8 mouse cellular contexts compared by ENCODE assay signal in the genomic region with DNA sequence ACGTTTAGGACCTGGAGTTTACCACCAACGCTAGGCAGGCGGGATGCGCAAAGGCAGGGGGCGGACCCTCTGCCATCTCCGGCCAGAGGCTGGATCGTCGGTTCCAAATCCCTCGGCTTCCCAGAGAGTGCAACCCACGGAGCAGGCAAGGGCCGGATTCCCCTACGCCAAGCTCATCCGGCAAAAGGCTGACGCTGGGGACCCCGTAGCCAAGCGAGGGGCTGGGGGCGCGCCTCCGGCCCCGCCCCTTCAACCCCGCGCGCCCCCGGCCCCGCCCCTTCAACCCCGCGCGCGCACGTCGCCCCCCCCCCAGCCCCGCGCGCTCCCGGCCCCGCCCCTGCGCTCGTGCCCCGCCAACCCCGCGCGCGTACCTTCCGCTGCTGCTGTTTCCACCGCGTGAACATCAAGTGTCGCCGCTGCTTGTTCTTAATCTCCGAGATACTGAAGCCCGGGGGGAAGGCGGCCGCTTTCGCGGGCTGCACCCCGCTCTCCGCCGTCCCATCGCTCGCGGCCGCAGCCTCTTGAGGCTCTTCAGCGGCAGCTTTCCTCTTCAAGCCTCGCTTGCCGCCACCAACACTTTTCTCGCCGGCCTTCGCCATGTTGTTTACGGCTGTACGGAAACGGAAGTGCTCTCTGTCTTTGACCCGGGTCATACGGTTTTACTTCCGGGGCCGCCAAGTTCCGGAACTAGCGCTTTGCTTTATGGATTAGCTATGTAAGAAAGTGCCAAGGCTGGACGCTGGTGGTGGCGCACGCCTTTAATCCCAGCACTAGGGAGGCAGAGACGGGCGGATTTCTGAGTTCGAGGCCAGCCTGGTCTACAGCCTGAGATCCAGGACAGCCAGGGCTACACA. TPM values are rescaled to one million over a fixed set of nuclear protein-coding genes. Genes with fewer than 3 reads are reported as not detected.
A peak's percentile ranks its signal among the peaks of the same experiment; 100 is the strongest.
DNase-seq lines count a peak whose midpoint lies in the region; ATAC-seq and TF ChIP-seq lines count a peak whose summit lies in the region.

TSS of gene Rpf1 (minus strand) at position 632 of the 854 bp plus-strand sequence.

- peak within 1 kb of the TSS; percentile 92 for H3K9ac ChIP-seq in heart, embryonic 15.5 days
- H3K9ac ChIP-seq in liver, embryonic 14.5 days (replicated peaks), result peak within 1 kb of the TSS; percentile 89
- H3K9ac ChIP-seq in neural tube, embryonic 11.5 days (ENCODE audit: low read length), result peak within 1 kb of the TSS; percentile 94
- H3K9ac ChIP-seq in stomach, postnatal 0 days (ENCODE audit: low read length), result peak within 1 kb of the TSS; percentile 86

- TF ChIP-seq CTCF in liver, embryonic 14.5 days (IDR thresholded peaks at IDR 0.05; ENCODE audit: low read depth), result no peak
- TF ChIP-seq CTCF in stomach, postnatal 0 days (IDR thresholded peaks at IDR 0.05; ENCODE audit: low read depth), result peak; percentile 19; the same call in 1 of the 2 replicates

- no peaks in the 10 kb centered on the region for H3K9me3 ChIP-seq in forebrain, embryonic 10.5 days
- no peaks in the 10 kb centered on the region for H3K9me3 ChIP-seq in heart, embryonic 15.5 days (replicated peaks)
- no peaks in the 10 kb centered on the region for H3K9me3 ChIP-seq in liver, embryonic 14.5 days (ENCODE audit: control insufficient read depth, low read length)
- no peaks in the 10 kb centered on the region for H3K9me3 ChIP-seq in neural tube, embryonic 11.5 days (ENCODE audit: control insufficient read depth, low read length)
- no peaks in the 10 kb centered on the region for H3K9me3 ChIP-seq in stomach, postnatal 0 days (ENCODE audit: control insufficient read depth, low read length)

- peak within 1 kb of the TSS; percentile 98 for H3K27ac ChIP-seq in forebrain, embryonic 10.5 days
- peak within 1 kb of the TSS; percentile 99 for H3K27ac ChIP-seq in heart, embryonic 15.5 days
- peak within 1 kb of the TSS; percentile 89 for H3K27ac ChIP-seq in liver, embryonic 14.5 days
- peak within 1 kb of the TSS; percentile 92 for H3K27ac ChIP-seq in neural tube, embryonic 11.5 days (ENCODE audit: low read depth, low read length)
- peak within 1 kb of the TSS; percentile 99 for H3K27ac ChIP-seq in stomach, postnatal 0 days (replicated peaks)

- no peaks in the 10 kb centered on the region for H3K27me3 ChIP-seq in forebrain, embryonic 10.5 days (ENCODE audit: poor library complexity, severe bottlenecking)
- no peaks in the 10 kb centered on the region for H3K27me3 ChIP-seq in heart, embryonic 15.5 days
- H3K27me3 ChIP-seq in liver, embryonic 14.5 days (ENCODE audit: control insufficient read depth, insufficient read depth, low read length), result no peaks in the 10 kb centered on the region
- no peaks in the 10 kb centered on the region for H3K27me3 ChIP-seq in neural tube, embryonic 11.5 days (ENCODE audit: control insufficient read depth, insufficient read depth, low read length)
- H3K27me3 ChIP-seq in stomach, postnatal 0 days (ENCODE audit: control insufficient read depth, insufficient read depth, low read length), result no peaks in the 10 kb centered on the region

- ATAC-seq in heart, embryonic 15.5 days (replicated peaks; ENCODE audit: insufficient number of reproducible peaks, insufficient read depth, low FRiP score, low read depth), result peak; percentile 92
- ATAC-seq in liver, embryonic 14.5 days (ENCODE audit: insufficient read depth), result peak; percentile 95
- ATAC-seq in neural tube, embryonic 11.5 days (ENCODE audit: insufficient read depth, low FRiP score, low TSS enrichment), result peak; percentile 95
- ATAC-seq in stomach, postnatal 0 days (ENCODE audit: low FRiP score, low TSS enrichment), result peak; percentile 97

- TF ChIP-seq EP300 in liver, embryonic 14.5 days (IDR thresholded peaks at IDR 0.05; ENCODE audit: low read depth), result peak; percentile 41
- no peak for TF ChIP-seq EP300 in stomach, postnatal 0 days (optimal IDR thresholded peaks at IDR 0.05)

- peak within 1 kb of the TSS; percentile 78 for H3K4me3 ChIP-seq in forebrain, embryonic 10.5 days
- H3K4me3 ChIP-seq in heart, embryonic 15.5 days, result peak within 1 kb of the TSS; percentile 92
- peak within 1 kb of the TSS; percentile 92 to 96 for H3K4me3 ChIP-seq in liver, embryonic 14.5 days (ENCODE audit: insufficient read depth in 1 of 2, low read depth in 2 of 2, low read length in 2 of 2)
- peak within 1 kb of the TSS; percentile 68 for H3K4me3 ChIP-seq in neural tube, embryonic 11.5 days (ENCODE audit: low read depth, low read length)
- peak within 1 kb of the TSS; percentile 85 for H3K4me3 ChIP-seq in stomach, postnatal 0 days (ENCODE audit: low read depth, low read length)

- DNase-seq in CD8-positive naive resting alpha-beta T cell, adult 2 months (ENCODE audit: low read depth in 2 of 2, low spot score in 2 of 2), result peak; percentile 82 to 83
- DNase-seq in c-Kit-positive CD71-negative TER-119-negative erythroid progenitor cells, embryonic 14.5 days (ENCODE audit: low read depth), result peak; percentile 85
- DNase-seq in forebrain, embryonic 10.5 days (ENCODE audit: extremely low spot score, low spot score), result peak; percentile 92
- peak; percentile 94 to 95 for DNase-seq in kidney, postnatal 25 days
- peak; percentile 83 to 88 (median 84) for DNase-seq in liver, embryonic 14.5 days (ENCODE audit: low read depth in 3 of 3, low spot score in 3 of 3)
- DNase-seq in neural tube, embryonic 11.5 days (ENCODE audit: low spot score), result peak; percentile 91
- peak; percentile 87 for DNase-seq in stomach, postnatal 0 days (ENCODE audit: low spot score)

- H3K4me2 ChIP-seq in heart, embryonic 15.5 days, result peak within 1 kb of the TSS; percentile 86
- peak within 1 kb of the TSS; percentile 94 for H3K4me2 ChIP-seq in liver, embryonic 14.5 days (ENCODE audit: low read depth)
- peak within 1 kb of the TSS; percentile 73 for H3K4me2 ChIP-seq in neural tube, embryonic 11.5 days (ENCODE audit: low read depth)
- H3K4me2 ChIP-seq in stomach, postnatal 0 days (replicated peaks; ENCODE audit: low read depth), result peak within 1 kb of the TSS; percentile 71

- peaks cover 14% of the 10 kb centered on the region for H3K4me1 ChIP-seq in forebrain, embryonic 10.5 days
- H3K4me1 ChIP-seq in heart, embryonic 15.5 days (replicated peaks), result peaks cover 11% of the 10 kb centered on the region
- peaks cover 4 to 8% of the 10 kb centered on the region in 2 experiments; a peak in 3 of 4 replicates for H3K4me1 ChIP-seq in liver, embryonic 14.5 days (replicated peaks; ENCODE audit: control insufficient read depth in 2 of 2, insufficient read depth in 2 of 2, low read length in 1 of 2)
- H3K4me1 ChIP-seq in neural tube, embryonic 11.5 days (ENCODE audit: control insufficient read depth, insufficient read depth, low read length), result peaks cover 3% of the 10 kb centered on the region; the same call in 1 of the 2 replicates
- no peaks in the 10 kb centered on the region for H3K4me1 ChIP-seq in stomach, postnatal 0 days (replicated peaks; ENCODE audit: control insufficient read depth, insufficient read depth)

- under 1% methylated on average over 64 of the region's 82 CpGs for WGBS in forebrain, embryonic 10.5 days
- under 1% methylated on average over 64 of the region's 82 CpGs for WGBS in heart, embryonic 15.5 days
- WGBS in liver, embryonic 14.5 days (ENCODE audit: insufficient replicate concordance), result under 1% methylated on average over 60 of the region's 82 CpGs
- under 1% methylated on average over 52 of the region's 82 CpGs for WGBS in neural tube, embryonic 11.5 days
- WGBS in stomach, postnatal 0 days, result under 1% methylated on average over 54 of the region's 82 CpGs

- peaks cover 32% of the 10 kb centered on the region for H3K36me3 ChIP-seq in forebrain, embryonic 10.5 days (replicated peaks)
- H3K36me3 ChIP-seq in heart, embryonic 15.5 days, result peaks cover 18% of the 10 kb centered on the region
- peaks cover 16% of the 10 kb centered on the region for H3K36me3 ChIP-seq in liver, embryonic 14.5 days (replicated peaks; ENCODE audit: control insufficient read depth, insufficient read depth, low read depth)
- peaks cover 4% of the 10 kb centered on the region for H3K36me3 ChIP-seq in neural tube, embryonic 11.5 days (ENCODE audit: control insufficient read depth, insufficient read depth, low read length)
- peaks cover 5% of the 10 kb centered on the region; the same call in 1 of the 2 replicates for H3K36me3 ChIP-seq in stomach, postnatal 0 days (ENCODE audit: control insufficient read depth, insufficient read depth, low read length)

RNA-seq across cellular contexts. Expression of gene Rpf1, which starts in this region (rescaled TPM):
- polyA plus RNA-seq in forebrain, embryonic 10.5 days (2016; fragmentation: Nextera tagmentation; extraction: Ambion mirVana), result 68.2 and 70.5 TPM in 2 replicates
- polyA plus RNA-seq in heart, embryonic 15.5 days (2015; fragmentation: Nextera tagmentation; extraction: Ambion mirVana), result 33.6 and 35.5 TPM in 2 replicates
- polyA plus RNA-seq in liver, embryonic 14.5 days (2012; rRNA removed), result 13.5 and 20.6 TPM in 2 replicates
- 32.4 and 32.7 TPM in 2 replicates for polyA plus RNA-seq in liver, embryonic 14.5 days (2014; fragmentation: Nextera tagmentation; extraction: Ambion mirVana)
- 65.1 and 69.8 TPM in 2 replicates for polyA plus RNA-seq in neural tube, embryonic 11.5 days (2014; fragmentation: Nextera tagmentation; extraction: Ambion mirVana)
- polyA plus RNA-seq in stomach, postnatal 0 days (2015; fragmentation: Nextera tagmentation; extraction: Ambion mirVana), result 30.8 and 31.2 TPM in 2 replicates

Comparison
In these comparisons a context has a peak if more than half of its experiments do, and no peak if none do; other contexts are left out.
1. Peak in every context shown above with its lines: DNase-seq, ATAC-seq, H3K4me3 ChIP-seq and H3K27ac ChIP-seq.